Mouse (Mus musculus): Measurements from ENCODE around the gene Fgd2.
"Not testable (repeated sequence)": the region's sequence is repeated elsewhere in the genome, so short reads cannot be mapped to it uniquely, and the experiment has no call there.

The Fgd2 gene

GRCm38 (mm10) chr17:29368726-29369125 lies 8.0 kb downstream of the Fgd2 start:
- DNase-seq: no peak

DNA sequence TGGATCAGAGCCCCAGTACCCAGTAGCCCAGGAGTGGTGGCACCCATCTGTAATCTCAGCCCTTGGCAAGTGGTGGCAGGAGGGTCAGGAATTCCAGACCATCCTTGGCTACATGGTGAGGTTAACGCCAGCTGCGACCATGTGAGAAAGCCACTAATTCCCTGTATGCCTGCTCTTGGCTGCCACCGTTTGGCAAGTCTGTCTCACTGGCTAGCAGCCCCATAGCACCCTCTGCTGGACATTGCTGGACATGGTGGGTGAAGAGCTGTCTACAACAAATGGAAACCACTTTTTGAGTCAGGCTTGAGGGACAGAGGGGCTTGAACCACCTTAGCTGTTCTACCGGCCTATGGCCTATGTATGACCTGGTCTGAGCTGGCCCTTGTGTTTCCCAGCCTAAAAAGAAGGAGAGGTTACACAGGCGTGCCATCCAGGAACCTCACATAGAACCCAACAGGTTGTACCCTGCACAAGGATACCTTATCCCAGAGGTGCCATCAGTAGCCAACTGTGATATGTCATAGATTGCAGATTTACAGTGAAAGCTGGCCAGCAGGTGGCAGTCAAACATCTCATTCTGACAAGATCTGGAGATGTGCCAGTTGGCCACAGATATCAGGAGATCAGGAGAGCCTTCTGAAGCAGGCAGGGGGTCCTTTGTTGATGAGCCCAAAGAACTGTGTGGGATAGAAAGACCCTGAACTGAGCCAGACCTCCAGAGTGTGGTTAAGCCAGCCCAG lies 10.4 kb downstream of the Fgd2 start:
- peak; percentile 95 for DNase-seq

GRCm38 (mm10) chr17:29375871-29376270 lies 15.2 kb downstream of the Fgd2 start:
- no peak for DNase-seq

- no peak for DNase-seq
Measured at GRCm38 (mm10) chr17:29378056-29378455, 17.3 kb downstream of the Fgd2 start.

DNA sequence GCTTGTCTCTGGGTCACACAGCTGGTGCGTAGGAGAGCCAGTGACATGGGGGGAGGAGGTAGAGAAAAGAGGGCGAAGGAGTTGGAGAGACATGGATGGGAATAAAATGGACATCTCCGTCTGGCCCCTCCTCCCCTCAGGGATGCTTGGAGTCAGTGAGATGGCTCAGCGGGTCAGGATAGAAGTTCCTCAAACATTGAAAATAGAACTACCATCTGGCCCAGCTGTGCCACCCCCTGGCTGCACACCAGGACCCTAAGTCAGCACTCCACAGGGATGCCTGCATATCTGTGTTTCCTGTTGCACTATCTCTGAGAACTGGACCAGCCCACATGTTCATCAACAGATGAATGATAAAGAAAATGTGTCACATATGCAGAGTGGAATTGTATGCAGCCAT lies 19.5 kb downstream of the Fgd2 start:
- no peak for DNase-seq

DNA sequence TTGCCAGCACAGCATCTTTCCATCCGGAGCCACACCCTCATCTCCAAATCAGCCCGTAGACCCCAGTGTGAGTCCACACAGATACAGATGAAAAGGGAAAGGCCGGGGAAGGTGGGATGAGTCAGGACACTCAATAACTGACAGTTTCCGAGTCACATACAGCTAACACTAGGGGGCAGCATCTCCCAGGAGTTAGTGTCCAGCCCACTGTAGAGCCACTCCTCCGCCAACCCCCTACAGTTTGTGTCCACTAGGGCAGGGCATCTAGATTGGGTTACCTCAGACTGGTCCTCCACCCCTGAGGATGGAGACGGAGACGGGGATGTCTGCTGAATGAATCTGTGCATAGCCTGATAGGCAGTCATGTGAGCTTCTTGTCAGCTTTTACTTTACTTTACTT lies 20.8 kb downstream of the Fgd2 start:
- DNase-seq: peak; percentile 72

DNA sequence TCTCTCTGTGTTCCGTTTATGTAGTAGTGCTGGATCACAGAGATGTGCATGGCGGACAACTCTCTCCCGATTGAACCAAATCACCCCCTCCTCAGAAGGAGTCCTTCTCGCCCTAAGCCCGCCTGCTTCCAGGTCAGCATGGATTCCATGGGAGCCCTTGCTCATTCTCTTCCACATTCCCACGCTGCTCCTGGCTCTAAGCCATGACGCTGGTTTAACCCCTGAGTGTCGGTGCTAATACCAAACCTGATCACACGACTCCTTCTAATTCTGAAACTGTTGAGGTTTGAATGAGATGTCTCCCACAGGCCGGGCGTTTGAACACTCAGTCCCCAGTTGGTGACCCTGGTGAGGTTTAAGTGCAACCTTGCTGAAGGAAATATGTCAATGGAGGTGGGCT lies 21.7 kb downstream of the Fgd2 start:
- no peak for DNase-seq

GRCm38 (mm10) chr17:29383923-29384322 lies 23.2 kb downstream of the Fgd2 start:
- DNase-seq: no peak

DNA sequence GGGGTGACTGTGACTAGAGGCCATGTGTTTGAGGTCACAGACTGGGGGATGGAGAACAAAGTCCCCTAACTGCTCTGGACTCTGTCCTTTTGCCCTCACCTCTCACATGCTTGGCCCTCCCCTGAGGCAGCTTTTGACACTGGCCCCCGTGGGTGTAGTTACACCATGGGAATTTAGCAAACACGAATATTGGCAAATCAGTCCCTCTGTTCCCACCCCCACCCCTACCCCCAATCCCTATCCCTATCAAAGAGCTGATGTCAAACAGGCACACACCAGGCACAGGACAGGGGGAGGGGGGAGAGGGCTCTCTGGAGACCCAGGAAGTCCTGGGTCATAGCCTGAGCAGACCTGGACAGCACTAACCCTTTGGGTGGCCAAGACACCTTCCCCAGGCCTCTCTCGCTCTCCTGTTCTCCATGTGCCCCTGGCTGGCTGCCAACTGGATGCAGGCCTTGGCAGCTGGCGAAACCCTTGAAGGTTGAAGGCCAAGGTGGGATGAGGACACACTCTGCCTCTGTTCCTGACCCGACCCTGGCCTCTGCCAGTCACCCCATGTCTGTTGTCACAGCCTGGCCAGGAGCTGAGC lies 24.2 kb downstream of the Fgd2 start:
- peak; percentile 80 for DNase-seq

GRCm38 (mm10) chr17:29385746-29386145 lies 25.0 kb downstream of the Fgd2 start:
- DNase-seq: no peak

GRCm38 (mm10) chr17:29388978-29389377 lies 28.3 kb downstream of the Fgd2 start:
- DNase-seq: no peak

- DNase-seq: no peak
Measured at GRCm38 (mm10) chr17:29391280-29391679, 30.6 kb downstream of the Fgd2 start.

DNA sequence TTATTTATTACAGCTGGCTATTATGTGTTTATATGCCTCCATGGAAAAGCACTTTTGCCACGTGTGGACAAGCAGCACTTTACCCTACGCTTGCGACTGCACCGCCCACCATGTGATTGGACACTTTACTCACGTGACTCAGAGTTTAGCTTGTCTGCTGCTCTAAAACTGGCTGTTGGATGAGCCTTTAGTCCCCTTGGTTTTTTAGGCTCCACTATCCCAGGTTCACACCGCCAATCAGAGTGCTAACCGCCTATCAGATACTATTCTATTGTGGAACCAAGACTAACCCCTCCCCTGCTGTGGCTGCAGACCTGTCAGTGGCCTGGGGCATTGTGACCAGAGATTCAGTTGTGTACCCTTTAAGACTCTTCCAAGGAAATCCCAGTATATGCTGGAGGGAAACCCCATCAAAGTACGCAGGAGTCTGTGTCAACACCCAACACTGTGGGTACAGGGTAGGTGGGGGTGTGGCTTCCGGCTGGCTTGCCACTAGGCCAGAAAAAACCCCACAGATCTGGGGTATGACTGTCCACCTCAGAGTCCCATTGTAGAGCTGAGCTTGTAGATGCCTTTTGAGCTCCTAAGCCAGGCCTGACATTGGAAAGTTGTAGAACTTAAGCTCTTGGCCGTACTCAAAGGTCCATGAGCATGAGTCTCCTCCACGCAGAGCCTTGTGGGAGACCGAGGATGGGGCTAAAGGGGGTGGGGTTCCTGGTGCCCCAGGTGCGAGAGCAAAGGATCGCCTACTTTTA lies 32.8 kb downstream of the Fgd2 start:
- no peak for DNase-seq

DNA sequence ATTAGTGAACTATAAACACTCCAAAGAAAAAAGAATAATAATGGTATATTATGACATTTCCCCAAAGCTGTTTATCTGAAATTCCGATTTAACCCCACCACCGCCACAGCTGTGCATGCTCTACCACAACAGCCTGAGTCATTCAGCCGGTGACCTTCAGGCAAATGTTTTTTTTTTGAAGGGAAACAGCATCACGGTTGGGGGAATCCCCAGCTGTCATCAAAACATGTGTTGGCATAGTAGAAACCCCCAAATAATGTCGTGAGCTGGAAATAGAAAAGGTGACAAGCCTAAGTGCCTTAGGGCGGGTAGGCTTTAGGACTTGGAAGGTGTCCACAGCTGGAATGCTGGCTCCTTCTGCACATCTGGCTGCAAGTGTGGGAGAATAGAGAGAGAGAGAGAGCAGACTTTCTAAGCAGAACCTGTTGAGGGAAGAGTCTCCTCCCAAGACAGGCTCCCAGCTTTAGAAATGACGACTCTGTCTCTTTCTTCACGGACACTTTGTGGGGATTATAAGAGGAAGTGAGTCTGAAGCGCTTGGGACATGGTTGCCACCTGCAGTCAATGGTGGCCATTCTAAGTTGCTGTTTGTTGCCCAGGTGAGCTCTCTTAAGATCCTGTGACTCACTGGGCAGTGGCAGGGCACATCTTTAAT lies 33.5 kb downstream of the Fgd2 start:
- no peak for DNase-seq

DNA sequence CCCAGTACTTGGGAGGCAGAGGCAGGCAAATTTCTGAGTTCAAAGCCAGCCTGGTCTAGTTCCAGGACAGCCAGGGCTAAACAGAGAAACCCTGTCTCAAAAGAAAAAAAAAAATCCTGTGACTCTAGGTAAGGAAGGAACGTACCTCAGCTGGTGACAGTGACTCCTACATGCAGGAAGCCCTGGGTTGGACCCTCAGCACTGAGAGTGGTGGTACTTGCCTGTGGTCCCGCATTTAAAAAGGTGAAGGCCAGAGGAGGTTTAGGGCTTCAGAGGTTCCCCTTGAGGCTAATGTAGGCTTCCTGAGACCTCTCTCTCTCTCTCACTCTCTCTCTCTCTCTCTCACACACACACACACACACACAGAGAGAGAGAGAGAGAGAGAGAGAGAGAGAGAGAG lies 34.0 kb downstream of the Fgd2 start:
- DNase-seq: not testable (repeated sequence)

- no peak for DNase-seq
Measured at GRCm38 (mm10) chr17:29395381-29395780, 34.7 kb downstream of the Fgd2 start.

- DNase-seq: no peak
Measured at GRCm38 (mm10) chr17:29396056-29396799, 35.5 kb downstream of the Fgd2 start.

DNA sequence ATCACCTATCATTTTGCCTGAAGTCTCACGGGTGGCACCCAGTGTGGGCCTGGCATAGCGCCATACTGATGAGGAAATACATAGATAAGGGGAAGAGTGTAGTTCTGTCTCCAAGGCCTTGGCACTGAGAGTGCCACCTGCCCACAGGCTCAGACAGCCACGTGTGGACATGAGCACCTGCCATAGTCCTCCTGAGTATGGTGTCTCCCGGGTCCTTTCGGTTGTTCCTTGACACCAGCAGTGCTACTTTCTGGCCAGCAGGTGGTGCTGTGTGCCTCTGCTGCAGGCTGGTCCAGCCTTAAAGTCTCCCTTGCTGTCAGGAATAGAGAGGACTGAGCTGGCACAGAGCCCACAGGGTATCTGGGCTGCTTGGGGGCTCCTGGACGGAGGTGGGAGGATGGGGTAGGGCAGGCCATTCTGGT lies 36.1 kb downstream of the Fgd2 start:
- DNase-seq: peak; percentile 82

- peak; percentile 84 for DNase-seq
Measured at GRCm38 (mm10) chr17:29397480-29398433, 37.0 kb downstream of the Fgd2 start.

- no peak for DNase-seq
Measured at GRCm38 (mm10) chr17:29398434-29399026, 37.8 kb downstream of the Fgd2 start.
